Mouse (Mus musculus): ENCODE data around the gene Slc37a1.

GRCm38 (mm10) chr17:31254463-31254931 is 32.1 kb upstream of the Slc37a1 start:
- TF ChIP-seq NELFE (IDR thresholded peaks at IDR 0.05; ENCODE audit: low read depth, low read length) (no peak), MAFK (IDR thresholded peaks at IDR 0.05; ENCODE audit: borderline replicate concordance, low read depth, low read length) (no peak), UBTF (IDR thresholded peaks at IDR 0.05; ENCODE audit: borderline replicate concordance, insufficient read depth, low read depth, low read length) (no peak), POLR2AphosphoS5 (IDR thresholded peaks at IDR 0.05; ENCODE audit: borderline replicate concordance, low read depth, low read length) (no peak), TCF12 (IDR thresholded peaks at IDR 0.05; ENCODE audit: low read depth, low read length) (no peak), ZNF384 (IDR thresholded peaks at IDR 0.05; ENCODE audit: low read depth, low read length) (no peak), EP300 (IDR thresholded peaks at IDR 0.05; ENCODE audit: low read depth in 1 of 2, low read length in 2 of 2) (no peak), CTCF (IDR thresholded peaks at IDR 0.05 in 2 of 3, conservative IDR thresholded peaks at IDR 0.05 in 1 of 3; ENCODE audit: control insufficient read depth in 1 of 3, insufficient read depth in 1 of 3, low read depth in 2 of 3, low read length in 3 of 3, poor library complexity in 1 of 3, severe bottlenecking in 1 of 3) (peak; percentile 51 to 66 (median 59)), HCFC1 (IDR thresholded peaks at IDR 0.05; ENCODE audit: low read depth, low read length) (no peak), POLR2A (IDR thresholded peaks at IDR 0.05; ENCODE audit: control insufficient read depth in 1 of 2, insufficient read depth in 1 of 2, low read depth in 1 of 2, low read length in 2 of 2, poor library complexity in 1 of 2) (no peak), ELF1 (IDR thresholded peaks at IDR 0.05; ENCODE audit: low read depth, low read length) (no peak), USF2 (IDR thresholded peaks at IDR 0.05; ENCODE audit: borderline replicate concordance in 1 of 2, insufficient read depth in 1 of 2, low read depth in 1 of 2, low read length in 2 of 2) (no peak)

Measured in MEL (cell line).